Mouse (Mus musculus): ENCODE results near the gene Vmn1r219.
"Not testable (repeated sequence)": the region's sequence is repeated elsewhere in the genome, so short reads cannot be mapped to it uniquely, and the experiment has no call there.

Gene Vmn1r219

GRCm38 (mm10) chr13:23159012-23159411 is at the start of gene Vmn1r219:
Gene Vmn1r219 (plus strand): TSS chr13:23159312.
- no peak for DNase-seq

DNA sequence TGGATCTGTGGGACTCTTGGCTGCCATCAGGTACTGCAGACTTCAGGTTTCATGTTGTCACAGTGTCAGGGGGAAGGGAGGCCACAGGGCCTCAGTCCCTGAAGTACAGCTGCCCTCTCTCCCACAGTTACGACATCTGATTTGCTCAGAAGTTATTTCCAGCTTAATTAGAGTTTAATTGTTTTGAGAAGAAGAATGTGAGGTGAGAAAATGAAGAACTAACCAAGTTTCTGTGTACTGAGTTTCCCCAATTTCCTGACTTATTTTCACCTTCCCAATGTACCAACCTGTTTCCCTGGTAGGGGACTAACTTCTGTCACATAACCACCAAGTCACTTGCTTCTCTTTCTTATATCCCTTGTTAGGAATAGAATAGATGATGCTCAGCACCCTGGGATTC is 41.0 kb upstream of the Vmn1r219 start, which contains the start of gene Vmn1r217:
Vmn1r217 (minus strand) TSS at position 101 of the 400 bp plus-strand sequence.
- DNase-seq, result not testable (repeated sequence)

DNA sequence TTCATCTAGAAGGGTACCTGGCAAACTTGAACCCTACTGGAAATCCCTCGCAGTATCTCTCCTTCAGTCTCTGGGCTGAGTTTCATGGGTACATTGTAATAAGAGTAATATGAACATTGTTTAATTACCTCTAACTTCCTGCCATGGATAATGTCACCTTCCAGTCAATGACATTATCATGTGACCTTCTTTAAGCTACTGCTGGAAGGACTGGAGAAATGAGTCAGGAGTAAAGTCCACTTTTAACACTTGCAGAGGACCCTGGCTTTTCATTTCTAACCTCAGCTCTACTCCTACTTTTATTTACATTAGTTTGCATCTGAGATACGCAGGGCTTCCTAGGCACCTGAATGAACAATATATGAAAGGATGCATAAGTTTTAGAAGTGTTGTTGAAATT is 38.5 kb upstream of the Vmn1r219 start:
- DNase-seq, result no peak

DNA sequence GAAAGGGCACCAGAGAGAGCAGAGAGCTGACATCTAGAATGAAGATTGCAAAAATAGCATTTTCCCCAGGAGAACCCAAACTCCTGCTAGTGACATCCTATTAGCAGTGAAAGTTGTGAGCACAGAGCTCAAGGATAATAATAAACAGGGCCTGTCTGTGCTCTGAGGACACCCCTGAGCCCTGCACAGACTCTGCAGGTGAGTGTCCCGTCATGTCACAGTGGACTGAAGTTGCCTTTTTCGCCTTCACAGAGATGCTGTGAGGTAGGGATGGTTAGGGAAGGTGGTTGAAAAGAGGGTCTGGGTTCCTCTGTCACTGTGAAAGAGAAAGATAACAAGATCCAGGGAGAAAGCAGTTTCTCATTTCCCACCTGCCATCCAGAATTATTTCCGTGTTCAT is 26.0 kb upstream of the Vmn1r219 start, which contains the start of gene Vmn1r218:
Vmn1r218 (plus strand) TSS at position 57 of the 400 bp plus-strand sequence.
- no peak for DNase-seq

- DNase-seq, result no peak
These were observed 25.6 kb upstream of the Vmn1r219 start for GRCm38 (mm10) chr13:23133501-23133900.

DNA sequence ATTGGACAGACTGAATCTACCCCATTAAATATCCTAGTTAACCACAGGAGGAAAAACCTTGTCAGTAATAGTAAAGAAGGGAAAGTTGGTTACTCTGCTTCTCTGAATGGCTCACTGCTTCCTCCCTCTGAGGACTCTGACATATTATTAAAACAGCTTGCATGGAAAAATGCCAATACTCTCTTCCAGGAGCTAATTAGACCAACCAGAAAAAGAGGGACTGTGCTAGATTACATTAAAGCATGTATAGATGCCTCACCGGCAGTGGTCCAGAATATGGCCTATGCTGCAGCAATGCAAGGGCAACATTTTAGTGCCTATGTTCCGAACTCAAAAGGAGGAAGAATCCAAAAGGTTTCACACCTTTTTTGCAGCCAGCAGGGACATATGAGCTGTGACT is 20.2 kb upstream of the Vmn1r219 start:
- DNase-seq, result no peak

DNA sequence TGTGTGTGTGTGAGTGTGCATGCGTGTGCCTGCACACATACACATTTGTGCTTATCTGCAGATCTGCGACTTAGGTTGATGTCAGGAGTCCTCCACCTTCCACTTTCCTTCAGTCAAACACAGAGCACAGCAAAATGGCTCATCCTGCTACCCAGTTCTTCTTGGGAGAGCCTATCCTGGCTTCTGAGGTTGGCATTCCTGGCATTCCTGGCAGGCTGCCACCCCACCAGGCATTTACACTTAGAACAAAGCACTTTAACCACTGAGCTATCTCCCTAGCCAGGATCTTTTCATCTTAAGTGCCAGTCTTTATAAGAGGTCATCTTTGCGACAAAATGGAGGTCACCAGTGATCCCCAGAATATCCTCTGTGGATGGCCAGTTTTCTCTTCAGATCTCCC is 1.3 kb upstream of the Vmn1r219 start:
- no peak for DNase-seq

DNA sequence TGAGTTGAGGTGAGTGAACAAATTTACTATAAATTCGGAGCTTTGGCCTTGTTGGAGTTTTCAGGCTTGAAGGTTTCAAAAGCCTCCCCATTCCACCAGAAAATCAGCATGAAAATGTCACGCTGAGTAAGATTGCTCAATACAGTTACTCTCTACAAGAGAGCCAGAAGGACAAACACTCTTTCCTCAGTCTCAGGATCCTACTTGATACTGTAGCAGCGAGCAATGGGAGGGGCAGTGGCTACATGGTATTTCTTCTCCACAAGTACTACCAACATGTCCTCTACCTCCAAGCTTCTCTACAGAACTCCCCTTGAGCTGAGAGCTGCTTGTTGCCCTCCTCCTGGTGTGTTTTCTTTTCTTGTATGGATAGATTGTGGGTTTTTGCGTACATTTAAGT is 7.4 kb downstream of the Vmn1r219 start:
- not testable (repeated sequence) for DNase-seq

GRCm38 (mm10) chr13:23187875-23188274 is 28.8 kb downstream of the Vmn1r219 start, which contains the start of gene Vmn1r220:
Gene Vmn1r220 (minus strand): TSS chr13:23187975.
- DNase-seq, result no peak

GRCm38 (mm10) chr13:23203885-23204284 is 44.8 kb downstream of the Vmn1r219 start:
- not testable (repeated sequence) for DNase-seq

DNA sequence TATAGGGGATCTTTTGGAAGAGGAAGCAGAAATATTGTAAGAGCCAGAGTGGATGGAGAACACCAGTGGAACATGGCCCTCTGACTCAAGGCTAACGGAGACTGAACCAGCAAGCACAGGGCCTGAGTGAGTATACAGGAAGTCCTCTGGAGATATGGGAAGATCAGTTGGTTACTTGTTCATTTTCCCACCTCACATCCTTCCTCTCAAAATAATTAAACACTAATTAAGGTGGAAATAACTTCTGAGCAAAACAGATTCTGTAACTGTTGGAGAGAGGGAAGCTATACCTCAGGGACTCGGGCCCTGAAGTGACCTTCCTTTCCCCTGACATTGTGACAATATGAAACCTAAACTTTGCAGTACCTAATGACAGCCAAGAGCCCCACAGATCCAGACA is 54.7 kb downstream of the Vmn1r219 start, which contains the start of gene Vmn1r221:
Vmn1r221 (plus strand) TSS at position 301 of the 400 bp plus-strand sequence.
- not testable (repeated sequence) for DNase-seq
